ENCODE assay signal across 8 mouse cellular contexts in the genomic region with DNA sequence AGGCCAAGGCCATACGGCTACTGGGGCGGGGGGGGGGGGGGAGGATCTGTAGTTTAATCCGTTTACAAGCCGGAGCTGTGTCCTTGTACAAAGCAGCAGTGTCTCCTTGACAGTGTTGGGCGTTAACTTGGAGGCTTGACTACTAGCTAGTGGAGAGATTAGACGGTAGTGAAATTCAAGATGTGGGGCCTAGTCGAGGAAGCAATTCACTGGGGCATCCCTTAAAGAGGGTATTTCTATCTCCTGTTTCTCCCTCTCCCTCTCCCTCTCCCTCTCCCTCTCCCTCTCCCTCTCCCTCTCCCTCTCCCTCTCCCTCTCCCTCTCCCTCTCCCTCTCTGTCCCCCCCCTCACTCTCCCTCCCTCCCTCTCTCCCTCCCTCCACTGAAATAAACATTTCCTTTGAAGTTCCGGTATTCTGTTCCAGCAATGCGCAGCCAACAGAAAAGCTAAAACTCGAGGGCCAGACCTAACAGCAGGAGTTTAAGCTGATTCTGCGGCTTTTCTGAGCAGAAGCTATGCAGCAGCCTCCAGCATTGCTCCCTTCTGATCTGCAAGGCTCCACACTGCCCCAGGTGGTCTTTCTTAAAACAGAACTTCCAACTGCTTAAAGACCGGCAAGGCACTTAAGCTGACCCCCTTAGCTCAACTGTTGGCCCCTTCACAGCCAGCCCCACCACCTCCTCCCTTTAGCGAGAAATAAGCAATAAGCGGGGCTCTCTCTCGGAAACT. TPM values are rescaled to one million over a fixed set of nuclear protein-coding genes. Genes with fewer than 3 reads are reported as not detected.
DNase-seq lines count a peak whose midpoint lies in the region; ATAC-seq and TF ChIP-seq lines count a peak whose summit lies in the region.

No protein-coding gene starts in this region.

- no peaks in the 10 kb centered on the region for H3K27me3 ChIP-seq in MEL (ENCODE audit: control insufficient read depth in 1 of 2, insufficient read depth in 2 of 2, low read length in 2 of 2)
- peaks cover 35% of the 10 kb centered on the region for H3K27me3 ChIP-seq in forebrain, embryonic 12.5 days
- H3K27me3 ChIP-seq in intestine, embryonic 15.5 days (replicated peaks): no peaks in the 10 kb centered on the region
- H3K27me3 ChIP-seq in liver, embryonic 13.5 days: peaks cover 13% of the 10 kb centered on the region

- H3K36me3 ChIP-seq in MEL (ENCODE audit: control insufficient read depth in 1 of 2, insufficient read depth in 2 of 2, low read length in 2 of 2): no peaks in the 10 kb centered on the region
- no peaks in the 10 kb centered on the region for H3K36me3 ChIP-seq in forebrain, embryonic 12.5 days (replicated peaks)
- no peaks in the 10 kb centered on the region for H3K36me3 ChIP-seq in intestine, embryonic 15.5 days
- H3K36me3 ChIP-seq in liver, embryonic 13.5 days: no peaks in the 10 kb centered on the region

- no peak for TF ChIP-seq EP300 in MEL (IDR thresholded peaks at IDR 0.05; ENCODE audit: low read depth in 1 of 2, low read length in 2 of 2)

- H3K27ac ChIP-seq in MEL (ENCODE audit: control insufficient read depth, low read depth, low read length): no peak overlapping the region
- no peak overlapping the region for H3K27ac ChIP-seq in forebrain, embryonic 12.5 days
- H3K27ac ChIP-seq in intestine, embryonic 15.5 days: no peak overlapping the region
- no peak overlapping the region for H3K27ac ChIP-seq in liver, embryonic 13.5 days

- no peak for TF ChIP-seq POLR2A in MEL (IDR thresholded peaks at IDR 0.05; ENCODE audit: control insufficient read depth in 1 of 2, insufficient read depth in 1 of 2, low read depth in 1 of 2, low read length in 2 of 2, poor library complexity in 1 of 2)

- peak overlapping the region; percentile 52 to 53; a peak in 3 of 4 replicates for H3K4me3 ChIP-seq in MEL (ENCODE audit: control insufficient read depth in 1 of 2, insufficient read depth in 1 of 2, low read depth in 2 of 2, low read length in 2 of 2)
- H3K4me3 ChIP-seq in forebrain, embryonic 12.5 days (replicated peaks): no peak overlapping the region
- H3K4me3 ChIP-seq in intestine, embryonic 15.5 days (replicated peaks): no peak overlapping the region
- no peak overlapping the region for H3K4me3 ChIP-seq in liver, embryonic 13.5 days (replicated peaks)

- peak in 2 of 3 experiments; percentile 16 to 30; a peak in 3 of 6 replicates for TF ChIP-seq CTCF in MEL (IDR thresholded peaks at IDR 0.05 in 2 of 3, conservative IDR thresholded peaks at IDR 0.05 in 1 of 3; ENCODE audit: control insufficient read depth in 1 of 3, insufficient read depth in 1 of 3, low read depth in 2 of 3, low read length in 3 of 3, poor library complexity in 1 of 3, severe bottlenecking in 1 of 3)

- H3K9ac ChIP-seq in MEL (ENCODE audit: control insufficient read depth, low read depth, low read length, poor library complexity, severe bottlenecking): no peak overlapping the region
- no peak overlapping the region for H3K9ac ChIP-seq in forebrain, embryonic 12.5 days
- peak overlapping the region; percentile 8; the same call in 1 of the 2 replicates for H3K9ac ChIP-seq in intestine, embryonic 15.5 days
- no peak overlapping the region for H3K9ac ChIP-seq in liver, embryonic 13.5 days

- H3K9me3 ChIP-seq in MEL (replicated peaks; ENCODE audit: insufficient read depth, low read length): no peaks in the 10 kb centered on the region
- no peaks in the 10 kb centered on the region for H3K9me3 ChIP-seq in forebrain, embryonic 12.5 days
- no peaks in the 10 kb centered on the region for H3K9me3 ChIP-seq in intestine, embryonic 15.5 days
- no peaks in the 10 kb centered on the region for H3K9me3 ChIP-seq in liver, embryonic 13.5 days (replicated peaks)

- peak; percentile 28 for DNase-seq in adrenal gland, postnatal 10 days
- DNase-seq in adrenal gland, adult 2 months: no peak
- peak; percentile 58 for DNase-seq in MEL (ENCODE audit: low read depth, low spot score)
- no peak for DNase-seq in liver, embryonic 13.5 days
- peak; percentile 77 for DNase-seq in retina, embryonic 14.5 days (ENCODE audit: low spot score)
- no peak for DNase-seq in cerebellum, adult 18-20 months

- H3K79me2 ChIP-seq in MEL (ENCODE audit: control insufficient read depth, insufficient read depth, low read length, poor library complexity): no peaks in the 10 kb centered on the region

- WGBS in forebrain, embryonic 12.5 days: 1% methylated on average over 15 of the region's 15 CpGs
- 5% methylated on average over 15 of the region's 15 CpGs for WGBS in intestine, embryonic 15.5 days
- 4% methylated on average over 15 of the region's 15 CpGs for WGBS in liver, embryonic 13.5 days (ENCODE audit: insufficient replicate concordance)

- no peak for ATAC-seq in forebrain, embryonic 12.5 days (ENCODE audit: low FRiP score)
- ATAC-seq in intestine, embryonic 15.5 days: peak; percentile 55
- no peak for ATAC-seq in liver, embryonic 13.5 days (ENCODE audit: low read depth)

- H3K4me2 ChIP-seq in forebrain, embryonic 12.5 days: peak overlapping the region; percentile 39
- peak overlapping the region; percentile 42 for H3K4me2 ChIP-seq in intestine, embryonic 15.5 days (replicated peaks)
- H3K4me2 ChIP-seq in liver, embryonic 13.5 days: peak overlapping the region; percentile 33; the same call in 1 of the 2 replicates

- no peaks in the 10 kb centered on the region for H3K4me1 ChIP-seq in MEL (ENCODE audit: control insufficient read depth in 1 of 2, insufficient read depth in 2 of 2, low read length in 2 of 2)
- H3K4me1 ChIP-seq in forebrain, embryonic 12.5 days: peaks cover 24% of the 10 kb centered on the region
- peaks cover 5% of the 10 kb centered on the region for H3K4me1 ChIP-seq in intestine, embryonic 15.5 days (replicated peaks)
- no peaks in the 10 kb centered on the region; the same call in 1 of the 2 replicates for H3K4me1 ChIP-seq in liver, embryonic 13.5 days (replicated peaks)

- peak; percentile 25 for TF ChIP-seq RAD21 in MEL (IDR thresholded peaks at IDR 0.05; ENCODE audit: low read depth, low read length)

TF ChIP-seq in MEL, 35 proteins besides CTCF, POLR2A, EP300 and RAD21:
- TF ChIP-seq MEF2A (IDR thresholded peaks at IDR 0.05; ENCODE audit: extremely low read depth, insufficient replicate concordance, low read depth, low read length, poor library complexity, severe bottlenecking): no peak
- no peak for TF ChIP-seq MYB (IDR thresholded peaks at IDR 0.05; ENCODE audit: low read depth, low read length)
- peak; percentile 10; the same call in 1 of the 2 replicates for TF ChIP-seq SMC3 (IDR thresholded peaks at IDR 0.05; ENCODE audit: low read depth, low read length)
- no peak for TF ChIP-seq MAX (IDR thresholded peaks at IDR 0.05; ENCODE audit: low read length)
- no peak for TF ChIP-seq POLR2AphosphoS5 (IDR thresholded peaks at IDR 0.05; ENCODE audit: borderline replicate concordance, low read depth, low read length)
- no peak for TF ChIP-seq GATA1 (IDR thresholded peaks at IDR 0.05; ENCODE audit: low read depth, low read length)
- TF ChIP-seq ZC3H11A (IDR thresholded peaks at IDR 0.05; ENCODE audit: low read depth, low read length): no peak
- no peak for TF ChIP-seq ETS1 (IDR thresholded peaks at IDR 0.05; ENCODE audit: low read depth, low read length)
- peak; percentile 71; the same call in 1 of the 2 replicates for TF ChIP-seq TBP (IDR thresholded peaks at IDR 0.05; ENCODE audit: low read depth, low read length)
- TF ChIP-seq TAL1 (IDR thresholded peaks at IDR 0.05; ENCODE audit: low read length): no peak

RNA-seq across cellular contexts. Expression of a gene that starts 21.0 kb away (rescaled TPM):
- total RNA-seq in adrenal gland, postnatal 10 days (2021): 10 to 100 TPM; 51.1 to 51.8 TPM
- 10 to 100 TPM; 33.6 to 46.0 TPM for total RNA-seq in adrenal gland, adult 2 months (2021)
- 49.9 and 54.8 TPM in 2 replicates for polyA plus RNA-seq in adrenal gland, adult 2 months (2012; rRNA removed)
- total RNA-seq in MEL (2012; rRNA removed): 89.6 and 94.0 TPM in 2 replicates
- polyA plus RNA-seq in MEL (2012; ENCODE audit: insufficient read depth in 1 of 2, insufficient read length in 2 of 2, low read depth in 1 of 2, low replicate concordance in 2 of 2, missing spikeins in 1 of 2): 100 to 1,000 TPM in 1 of 2 experiments, not detected in 1; 109 TPM
- 125 and 134 TPM in 2 replicates for polyA plus RNA-seq in forebrain, embryonic 12.5 days (2016; fragmentation: Nextera tagmentation; extraction: Ambion mirVana)
- 100 and 101 TPM in 2 replicates for polyA plus RNA-seq in intestine, embryonic 15.5 days (2015; fragmentation: Nextera tagmentation; extraction: Ambion mirVana)
- polyA plus RNA-seq in liver, embryonic 13.5 days (2015; fragmentation: Nextera tagmentation; extraction: Ambion mirVana): 67.5 and 69.2 TPM in 2 replicates

RNA-seq across cellular contexts. Expression of a gene that starts 55.9 kb away (rescaled TPM):
- 10 to 100 TPM in 1 of 2 experiments, 1 to 10 TPM in 1; 7.5 to 10.2 TPM for total RNA-seq in adrenal gland, postnatal 10 days (2021)
- 10 to 100 TPM; 14.1 to 17.5 TPM for total RNA-seq in adrenal gland, adult 2 months (2021)
- polyA plus RNA-seq in adrenal gland, adult 2 months (2012; rRNA removed): 24.4 and 27.9 TPM in 2 replicates
- 4.9 and 5.6 TPM in 2 replicates for total RNA-seq in MEL (2012; rRNA removed)
- 10 to 100 TPM in 1 of 2 experiments, not detected in 1; 11.9 TPM for polyA plus RNA-seq in MEL (2012; ENCODE audit: insufficient read depth in 1 of 2, insufficient read length in 2 of 2, low read depth in 1 of 2, low replicate concordance in 2 of 2, missing spikeins in 1 of 2)
- polyA plus RNA-seq in forebrain, embryonic 12.5 days (2016; fragmentation: Nextera tagmentation; extraction: Ambion mirVana): 20.3 and 20.8 TPM in 2 replicates
- polyA plus RNA-seq in intestine, embryonic 15.5 days (2015; fragmentation: Nextera tagmentation; extraction: Ambion mirVana): 6.3 and 6.9 TPM in 2 replicates
- polyA plus RNA-seq in liver, embryonic 13.5 days (2015; fragmentation: Nextera tagmentation; extraction: Ambion mirVana): 2.3 and 2.5 TPM in 2 replicates

Comparison
In these comparisons a context has a peak if more than half of its experiments do, and no peak if none do; other contexts are left out.
1. DNase-seq: peak in adrenal gland, postnatal 10 days (single experiment), MEL (single experiment) and retina, embryonic 14.5 days (single experiment); none in adrenal gland, adult 2 months (single experiment), liver, embryonic 13.5 days (single experiment) and cerebellum, adult 18-20 months (0 of 2).
2. H3K4me3 ChIP-seq: peak in MEL (2 of 2); none in forebrain, embryonic 12.5 days (single experiment), intestine, embryonic 15.5 days (single experiment) and liver, embryonic 13.5 days (single experiment).
3. Peak in every context shown above with its lines, with median percentiles within 50 percentile points of each other: H3K4me2 ChIP-seq.